Mouse (Mus musculus) neural tube, embryonic 14.5 days (tissue): ENCODE results near the gene Trim40. TPM values are rescaled to one million over a fixed set of nuclear protein-coding genes. Genes with fewer than 3 reads are reported as not detected.

Experiments used
- ATAC-seq: fragments of 200-750 bp; cut with Nextera tagmentation; 2 replicates; pipeline ENCODE4 v1.8.0; 2017; ENCODE audit warnings: low read depth, mild to moderate bottlenecking, moderate TSS enrichment, moderate library complexity
- H3K27ac ChIP-seq: fragments of 300-500 bp; sonication (generic); 2 replicates; pipeline ENCODE4 v1.5.1; 2014; ENCODE audit warnings: low read depth, mild to moderate bottlenecking, control low read depth, low read length, moderate library complexity, mixed read lengths
- H3K27me3 ChIP-seq: fragments of 300-500 bp; sonication (generic); 2 replicates; pipeline ENCODE4 v1.6.1; 2014; ENCODE audit warnings: low read length; ENCODE audit not compliant: control insufficient read depth, insufficient read depth
- H3K36me3 ChIP-seq: fragments of 300-500 bp; sonication (generic); 2 replicates; pipeline ENCODE4 v1.6.1; 2014; ENCODE audit warnings: low read length, mixed read lengths; ENCODE audit not compliant: control insufficient read depth, insufficient read depth
- H3K4me1 ChIP-seq: fragments of 300-500 bp; sonication (generic); 2 replicates; pipeline ENCODE4 v1.6.1; 2014; ENCODE audit warnings: low read length; ENCODE audit not compliant: control insufficient read depth, insufficient read depth
- H3K4me2 ChIP-seq: fragments of 300-500 bp; sonication (generic); 2 replicates; pipeline ENCODE4 v1.6.1; 2014; ENCODE audit warnings: mild to moderate bottlenecking, low read depth, low read length, control low read depth
- H3K4me3 ChIP-seq: fragments of 300-500 bp; sonication (generic); 2 replicates; pipeline ENCODE4 v1.5.1; 2014; ENCODE audit warnings: low read depth, low read length, control low read depth, mixed read lengths
- H3K9ac ChIP-seq: fragments of 300-500 bp; sonication (generic); replicated peaks from 2 replicates; pipeline ENCODE4 v1.6.1; 2014; ENCODE audit warnings: low read depth, mild to moderate bottlenecking, control low read depth, low read length, mixed read lengths
- H3K9me3 ChIP-seq: fragments of 300-500 bp; sonication (generic); 2 replicates; pipeline ENCODE4 v1.6.1; 2016; ENCODE audit warnings: low read length; ENCODE audit not compliant: control insufficient read depth
- WGBS: fragments of 180-500 bp; shearing (Covaris S2); extraction: QIAGEN DNeasy Blood & Tissue Kit; methylation state at CpG from one replicate; pipeline ENCODE4 v1.1.7; 2014; 5-methylcytosine and 5-hydroxymethylcytosine counted together
- polyA plus RNA-seq: library from polyadenylated mRNA; unstranded; fragments of >200 nt; fragmentation: Nextera tagmentation; extraction: Ambion mirVana; gene quantifications from 2 replicates; pipeline ENCODE4 v1.2.1, GENCODE M21; 2014

Gene Trim40
- polyA plus RNA-seq, 1 experiment from 2014 or later = not detected

GRCm38 (mm10) chr17:36869955-36870810 is 19.7 kb downstream of the Trim40 start:
- H3K9ac ChIP-seq = no peak overlapping the region
- no peak overlapping the region for H3K4me2 ChIP-seq
- no peaks in the 10 kb centered on the region for H3K36me3 ChIP-seq
- no peaks in the 10 kb centered on the region for H3K27me3 ChIP-seq
- H3K27ac ChIP-seq = no peak overlapping the region
- no peak overlapping the region for H3K4me3 ChIP-seq
- WGBS = 79% methylated on average over 25 of the region's 25 CpGs
- H3K4me1 ChIP-seq = no peaks in the 10 kb centered on the region
- no peak for ATAC-seq
- H3K9me3 ChIP-seq = no peaks in the 10 kb centered on the region

- H3K4me1 ChIP-seq = no peaks in the 10 kb centered on the region
- H3K4me3 ChIP-seq = no peak within 1 kb of the TSS
- ATAC-seq = no peak
- WGBS = 82% methylated on average over 4 of the region's 4 CpGs
- no peaks in the 10 kb centered on the region for H3K9me3 ChIP-seq
- H3K9ac ChIP-seq = no peak within 1 kb of the TSS
- H3K27me3 ChIP-seq = no peaks in the 10 kb centered on the region
- H3K27ac ChIP-seq = no peak within 1 kb of the TSS
- no peak within 1 kb of the TSS for H3K4me2 ChIP-seq
- no peaks in the 10 kb centered on the region for H3K36me3 ChIP-seq
Measured at GRCm38 (mm10) chr17:36869284-36869954, 20.5 kb downstream of the Trim40 start, which contains the start of gene Trim10. Gene Trim10 (plus strand): TSS chr17:36869574.

- ATAC-seq = no peak
- 92% methylated on average over 2 of the region's 2 CpGs for WGBS
Measured at GRCm38 (mm10) chr17:36868836-36869235, 21.1 kb downstream of the Trim40 start.

GRCm38 (mm10) chr17:36866719-36867527 is 23.0 kb downstream of the Trim40 start, which contains the start of gene Trim15:
Gene Trim15 (minus strand): TSS chr17:36867210.
- H3K9ac ChIP-seq = peak within 1 kb of the TSS; percentile 35; the same call in 1 of the 2 replicates
- H3K27ac ChIP-seq = no peak within 1 kb of the TSS
- H3K4me2 ChIP-seq = peak within 1 kb of the TSS; percentile 37; the same call in 1 of the 2 replicates
- ATAC-seq = peak; percentile 41; the same call in 1 of the 2 replicates
- no peaks in the 10 kb centered on the region for H3K36me3 ChIP-seq
- no peaks in the 10 kb centered on the region for H3K4me1 ChIP-seq
- no peak within 1 kb of the TSS for H3K4me3 ChIP-seq
- WGBS = 17% methylated on average over 29 of the region's 29 CpGs
- no peaks in the 10 kb centered on the region for H3K27me3 ChIP-seq
- H3K9me3 ChIP-seq = no peaks in the 10 kb centered on the region

More at GRCm38 (mm10) chr17:36868836-36869235, 21.1 kb downstream of the Trim40 start:
- Histone ChIP-seq H3K9me3 (no peaks in the 10 kb centered on the region), H3K4me1 (no peaks in the 10 kb centered on the region), H3K27me3 (no peaks in the 10 kb centered on the region), H3K36me3 (no peaks in the 10 kb centered on the region), H3K27ac (no peak overlapping the region), H3K4me3 (no peak overlapping the region), H3K4me2 (no peak overlapping the region), H3K9ac (no peak overlapping the region)

GRCm38 (mm10) chr17:36861680-36862079 is 28.2 kb downstream of the Trim40 start:
- H3K9me3 ChIP-seq = no peaks in the 10 kb centered on the region
- H3K4me3 ChIP-seq = no peak overlapping the region
- ATAC-seq = no peak
- no peaks in the 10 kb centered on the region for H3K27me3 ChIP-seq
- H3K9ac ChIP-seq = no peak overlapping the region
- WGBS = 65% methylated on average over 2 of the region's 2 CpGs
- no peak overlapping the region for H3K4me2 ChIP-seq
- H3K27ac ChIP-seq = no peak overlapping the region
- peaks cover 17% of the 10 kb centered on the region for H3K36me3 ChIP-seq
- H3K4me1 ChIP-seq = no peaks in the 10 kb centered on the region

- Histone ChIP-seq H3K27me3 (no peaks in the 10 kb centered on the region), H3K27ac (no peak overlapping the region), H3K36me3 (peaks cover 28% of the 10 kb centered on the region), H3K4me1 (no peaks in the 10 kb centered on the region), H3K4me3 (no peak overlapping the region), H3K4me2 (no peak overlapping the region), H3K9ac (no peak overlapping the region), H3K9me3 (no peaks in the 10 kb centered on the region)
- 93% methylated on average over 3 of the region's 3 CpGs for WGBS
- no peak for ATAC-seq
Measured at GRCm38 (mm10) chr17:36858181-36858580, 31.7 kb downstream of the Trim40 start.

- 95% methylated on average over 4 of the region's 4 CpGs for WGBS
- Histone ChIP-seq H3K4me2 (no peak overlapping the region), H3K27ac (no peak overlapping the region), H3K4me1 (no peaks in the 10 kb centered on the region), H3K9me3 (no peaks in the 10 kb centered on the region), H3K27me3 (no peaks in the 10 kb centered on the region), H3K9ac (no peak overlapping the region), H3K4me3 (no peak overlapping the region), H3K36me3 (peaks cover 36% of the 10 kb centered on the region)
- no peak for ATAC-seq
Measured at GRCm38 (mm10) chr17:36856236-36856635, 33.7 kb downstream of the Trim40 start.

GRCm38 (mm10) chr17:36855484-36855883 is 34.4 kb downstream of the Trim40 start:
- no peak for ATAC-seq
- H3K27me3 ChIP-seq = no peaks in the 10 kb centered on the region
- 98% methylated on average over 3 of the region's 3 CpGs for WGBS

More at GRCm38 (mm10) chr17:36855484-36855883, 34.4 kb downstream of the Trim40 start:
- Histone ChIP-seq H3K4me2 (no peak overlapping the region), H3K36me3 (peaks cover 36% of the 10 kb centered on the region), H3K4me3 (no peak overlapping the region), H3K4me1 (no peaks in the 10 kb centered on the region), H3K9me3 (no peaks in the 10 kb centered on the region), H3K9ac (no peak overlapping the region), H3K27ac (no peak overlapping the region)
